Mouse (Mus musculus) forebrain, embryonic 10.5 days (tissue): ENCODE results near the gene AC124502.3. TPM values are rescaled to one million over a fixed set of nuclear protein-coding genes. Genes with fewer than 3 reads are reported as not detected.

Source experiments
- DNase-seq: peaks from one replicate; pipeline ENCODE4 v3.0.0-alpha.2; 2017; ENCODE audit warnings: low spot score; ENCODE audit errors: extremely low spot score
- H3K27ac ChIP-seq: fragments of 300-500 bp; sonication (generic); 2 replicates; pipeline ENCODE4 v1.5.1; 2016; ENCODE audit warnings: mild to moderate bottlenecking
- H3K27me3 ChIP-seq: fragments of 300-500 bp; sonication (generic); 2 replicates; pipeline ENCODE4 v1.6.1; 2016; ENCODE audit warnings: mild to moderate bottlenecking; ENCODE audit not compliant: poor library complexity, severe bottlenecking
- H3K36me3 ChIP-seq: fragments of 300-500 bp; sonication (generic); replicated peaks from 2 replicates; pipeline ENCODE4 v1.6.1; 2016; ENCODE audit warnings: mild to moderate bottlenecking, moderate library complexity
- H3K4me1 ChIP-seq: fragments of 300-500 bp; sonication (generic); 2 replicates; pipeline ENCODE4 v1.6.1; 2016
- H3K4me3 ChIP-seq: fragments of 300-500 bp; sonication (generic); 2 replicates; pipeline ENCODE4 v1.5.1; 2016; ENCODE audit warnings: mild to moderate bottlenecking, moderate library complexity
- H3K9me3 ChIP-seq: fragments of 300-500 bp; sonication (generic); 2 replicates; pipeline ENCODE4 v1.6.1; 2016; ENCODE audit warnings: mild to moderate bottlenecking, moderate library complexity
- WGBS: fragments of 180-500 bp; shearing (Covaris S2); methylation state at CpG from one replicate; pipeline ENCODE4 v1.1.7; 2016; 5-methylcytosine and 5-hydroxymethylcytosine counted together
- polyA plus RNA-seq: library from polyadenylated mRNA; unstranded; fragments of >200 nt; fragmentation: Nextera tagmentation; extraction: Ambion mirVana; gene quantifications from 2 replicates; pipeline ENCODE4 v1.2.1, GENCODE M21; 2016

AC124502.3 gene
- polyA plus RNA-seq, 1 experiment from 2014 or later: 3.6 TPM

- WGBS: 13% methylated on average over 41 of the region's 41 CpGs
- H3K36me3 ChIP-seq: peaks cover 20% of the 10 kb centered on the region
- no peaks in the 10 kb centered on the region for H3K9me3 ChIP-seq
- peaks cover 11% of the 10 kb centered on the region for H3K27me3 ChIP-seq
- H3K4me1 ChIP-seq: peaks cover 57% of the 10 kb centered on the region
- DNase-seq: no peak
- peak overlapping the region; percentile 92 for H3K4me3 ChIP-seq
- H3K27ac ChIP-seq: peak overlapping the region; percentile 94
Measured at GRCm38 (mm10) chr19:5039301-5040114, 817 bp downstream of the AC124502.3 start.

GRCm38 (mm10) chr19:5040862-5041523, 2.3 kb downstream of the AC124502.3 start, which contains the start of gene Brms1:
Gene Brms1, plus strand, starts transcription at chr19:5041354.
- H3K36me3 ChIP-seq: peaks cover 32% of the 10 kb centered on the region
- H3K27me3 ChIP-seq: peaks cover 11% of the 10 kb centered on the region
- 10% methylated on average over 40 of the region's 40 CpGs for WGBS
- peak; percentile 94 for DNase-seq
- H3K4me1 ChIP-seq: peaks cover 56% of the 10 kb centered on the region
- peak within 1 kb of the TSS; percentile 92 for H3K4me3 ChIP-seq
- H3K27ac ChIP-seq: peak within 1 kb of the TSS; percentile 84
- no peaks in the 10 kb centered on the region for H3K9me3 ChIP-seq

GRCm38 (mm10) chr19:5041588-5041987, 2.9 kb downstream of the AC124502.3 start:
- Histone ChIP-seq H3K9me3 (no peaks in the 10 kb centered on the region), H3K27me3 (peaks cover 11% of the 10 kb centered on the region), H3K36me3 (peaks cover 38% of the 10 kb centered on the region), H3K27ac (peak overlapping the region; percentile 84), H3K4me3 (peak overlapping the region; percentile 92), H3K4me1 (peaks cover 53% of the 10 kb centered on the region)
- no peak for DNase-seq
- 3% methylated on average over 16 of the region's 16 CpGs for WGBS

GRCm38 (mm10) chr19:5045531-5045930, 6.8 kb downstream of the AC124502.3 start:
- Histone ChIP-seq H3K4me1 (peaks cover 39% of the 10 kb centered on the region), H3K27ac (no peak overlapping the region), H3K9me3 (no peaks in the 10 kb centered on the region), H3K36me3 (peaks cover 71% of the 10 kb centered on the region), H3K27me3 (peaks cover 7% of the 10 kb centered on the region), H3K4me3 (no peak overlapping the region)
- 79% methylated on average over 4 of the region's 4 CpGs for WGBS
- DNase-seq: no peak

DNA sequence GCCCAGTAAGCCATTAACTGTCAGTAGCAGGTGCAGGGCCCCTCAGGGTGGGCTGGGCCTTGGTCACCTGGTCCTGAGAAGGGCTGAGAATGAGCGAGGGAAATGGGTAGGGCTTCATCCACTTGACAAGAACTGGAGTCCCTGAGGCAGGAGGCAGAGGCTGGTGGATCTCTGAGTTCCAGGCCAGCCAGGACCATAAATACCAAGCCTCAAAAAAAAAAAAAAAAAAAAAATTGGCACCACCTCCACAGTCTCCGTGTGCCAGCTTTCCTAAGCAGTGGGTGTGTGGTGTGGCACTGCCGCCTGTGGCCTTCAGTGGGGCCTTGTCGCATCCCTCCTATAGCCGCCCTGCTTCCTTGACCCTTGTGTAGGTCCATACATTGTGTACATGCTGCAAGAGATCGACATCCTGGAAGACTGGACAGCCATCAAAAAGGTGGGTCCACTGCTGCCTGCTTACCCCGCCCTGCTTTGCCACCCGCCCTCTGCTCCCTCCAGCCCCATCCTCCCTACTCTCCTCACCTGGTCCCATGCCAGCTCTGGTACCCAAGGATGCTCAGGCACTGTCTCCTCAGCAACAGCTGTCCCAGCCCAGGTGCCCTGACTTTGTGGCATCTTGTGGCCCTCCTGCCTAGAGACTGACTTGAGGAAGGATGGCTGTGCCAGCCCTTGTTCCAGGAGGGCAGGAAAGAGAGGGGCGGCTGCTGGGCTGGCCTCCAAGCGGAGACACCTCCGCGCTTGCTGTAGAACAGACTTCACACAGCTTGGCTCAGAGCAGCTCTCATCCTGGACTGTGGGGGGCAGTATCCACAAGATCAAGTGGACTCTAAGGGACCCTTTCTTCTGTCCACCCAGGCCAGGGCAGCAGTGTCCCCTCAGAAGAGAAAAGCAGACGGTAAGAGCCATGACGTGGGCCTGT, 9.7 kb downstream of the AC124502.3 start:
- 86% methylated on average over 14 of the region's 14 CpGs for WGBS
- peaks cover 63% of the 10 kb centered on the region for H3K36me3 ChIP-seq
- H3K27me3 ChIP-seq: peaks cover 35% of the 10 kb centered on the region
- H3K4me3 ChIP-seq: no peak overlapping the region
- no peak for DNase-seq
- H3K9me3 ChIP-seq: no peaks in the 10 kb centered on the region
- H3K4me1 ChIP-seq: peaks cover 39% of the 10 kb centered on the region
- no peak overlapping the region; the same call in 1 of the 2 replicates for H3K27ac ChIP-seq

DNA sequence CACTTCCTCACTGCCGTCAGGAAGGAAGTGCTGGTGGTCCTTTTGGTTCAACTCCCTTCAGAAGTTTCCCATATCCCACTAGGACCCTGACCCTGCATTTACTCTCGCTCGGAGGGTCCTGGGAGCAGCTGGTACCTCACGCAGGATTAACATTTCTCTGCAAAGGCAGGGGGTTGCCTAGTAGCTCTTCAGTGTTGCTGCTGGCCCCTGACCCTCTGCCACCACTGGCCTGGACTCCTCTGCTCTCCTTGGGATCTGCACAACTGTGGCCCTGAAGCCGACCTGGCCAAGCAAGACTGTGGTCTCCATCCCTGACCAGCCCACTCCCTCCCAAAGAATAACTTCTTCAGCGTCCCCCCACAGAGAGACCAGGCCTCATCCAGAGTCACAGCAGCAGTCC, 10.6 kb downstream of the AC124502.3 start:
- H3K36me3 ChIP-seq: peaks cover 53% of the 10 kb centered on the region

GRCm38 (mm10) chr19:5050047-5050905, 11.6 kb downstream of the AC124502.3 start, which contains the start of gene Rin1:
Gene Rin1, plus strand, starts transcription at chr19:5050481.
- peak within 1 kb of the TSS; percentile 37 for H3K4me3 ChIP-seq
- H3K27me3 ChIP-seq: peaks cover 46% of the 10 kb centered on the region
- 15% methylated on average over 14 of the region's 14 CpGs for WGBS
- no peaks in the 10 kb centered on the region for H3K9me3 ChIP-seq
- peak within 1 kb of the TSS; percentile 69 for H3K27ac ChIP-seq
- H3K4me1 ChIP-seq: peaks cover 43% of the 10 kb centered on the region
- peaks cover 46% of the 10 kb centered on the region for H3K36me3 ChIP-seq
- DNase-seq: peak; percentile 66

More for the DNA sequence above, 10.6 kb downstream of the AC124502.3 start:
- Histone ChIP-seq H3K4me1 (peaks cover 43% of the 10 kb centered on the region), H3K4me3 (no peak overlapping the region), H3K27ac (no peak overlapping the region), H3K27me3 (peaks cover 42% of the 10 kb centered on the region), H3K9me3 (no peaks in the 10 kb centered on the region)
- 72% methylated on average over 6 of the region's 6 CpGs for WGBS
- no peak for DNase-seq

GRCm38 (mm10) chr19:5051031-5051430, 12.3 kb downstream of the AC124502.3 start:
- Histone ChIP-seq H3K27me3 (peaks cover 46% of the 10 kb centered on the region), H3K4me3 (peak overlapping the region; percentile 37), H3K9me3 (no peaks in the 10 kb centered on the region), H3K4me1 (peaks cover 44% of the 10 kb centered on the region), H3K27ac (peak overlapping the region; percentile 69), H3K36me3 (peaks cover 39% of the 10 kb centered on the region)
- no peak for DNase-seq
- 8% methylated on average over 17 of the region's 17 CpGs for WGBS

- Histone ChIP-seq H3K4me3 (peak overlapping the region; percentile 37), H3K27ac (peak overlapping the region; percentile 69), H3K4me1 (peaks cover 49% of the 10 kb centered on the region), H3K9me3 (no peaks in the 10 kb centered on the region), H3K36me3 (peaks cover 34% of the 10 kb centered on the region), H3K27me3 (peaks cover 46% of the 10 kb centered on the region)
- WGBS: 30% methylated on average over 3 of the region's 3 CpGs
- no peak for DNase-seq
Measured at GRCm38 (mm10) chr19:5051515-5051914, 12.8 kb downstream of the AC124502.3 start.

DNA sequence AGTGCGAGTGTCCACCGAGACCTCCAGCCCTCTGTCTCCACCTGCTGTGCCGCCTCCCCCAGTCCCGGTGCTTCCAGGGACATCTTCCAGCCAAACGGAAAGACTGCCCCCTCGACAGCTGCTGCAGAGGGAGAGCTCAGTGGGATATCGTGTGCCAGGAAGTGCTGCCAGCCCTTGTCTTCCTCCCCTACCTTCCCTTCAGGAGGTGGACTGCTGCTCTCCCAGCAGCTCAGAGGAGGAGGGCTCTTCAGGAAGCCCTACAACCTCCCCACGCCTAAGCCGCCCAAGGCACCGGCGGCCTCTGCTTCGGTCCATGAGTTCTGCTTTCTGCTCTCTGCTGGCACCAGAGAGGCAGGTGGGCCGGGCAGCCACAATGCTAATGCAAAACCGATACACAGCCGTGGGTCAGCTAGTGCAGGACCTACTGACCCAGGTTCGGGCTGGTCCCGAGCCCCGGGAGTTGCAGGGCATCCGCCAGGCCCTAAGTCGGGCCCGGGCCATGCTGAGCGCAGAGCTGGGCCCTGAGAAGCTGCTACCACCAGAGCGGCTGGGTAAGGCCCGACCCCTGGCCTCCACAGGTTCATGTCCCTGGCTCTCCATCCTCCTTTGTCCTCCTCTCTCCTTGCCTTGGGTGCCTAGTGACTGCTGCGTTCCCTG, 13.6 kb downstream of the AC124502.3 start:
- H3K4me3 ChIP-seq: peak overlapping the region; percentile 15; the same call in 1 of the 2 replicates
- H3K27ac ChIP-seq: peak overlapping the region; percentile 40; the same call in 1 of the 2 replicates
- peaks cover 26% of the 10 kb centered on the region for H3K36me3 ChIP-seq
- H3K9me3 ChIP-seq: no peaks in the 10 kb centered on the region
- H3K4me1 ChIP-seq: peaks cover 55% of the 10 kb centered on the region
- H3K27me3 ChIP-seq: peaks cover 46% of the 10 kb centered on the region
- 32% methylated on average over 25 of the region's 25 CpGs for WGBS
- no peak for DNase-seq

DNA sequence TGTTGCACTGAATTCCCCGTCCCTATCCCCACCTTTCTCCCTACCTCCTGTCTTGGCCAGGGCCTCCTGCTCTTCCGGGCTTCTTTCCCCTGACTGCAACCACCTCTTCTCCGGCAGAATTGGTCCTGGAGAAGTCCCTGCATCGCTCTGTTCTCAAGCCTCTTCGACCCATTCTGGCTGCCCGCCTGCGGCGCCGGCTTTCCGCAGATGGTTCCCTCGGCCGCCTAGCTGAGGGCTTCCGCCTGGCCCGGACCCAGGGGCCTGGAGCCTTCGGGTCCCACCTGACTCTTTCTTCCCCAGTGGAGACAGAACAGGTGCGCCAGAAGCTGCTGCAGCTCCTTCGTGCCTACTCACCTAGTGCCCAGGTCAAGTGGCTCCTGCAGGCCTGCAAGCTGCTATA, 14.2 kb downstream of the AC124502.3 start:
- WGBS: 59% methylated on average over 17 of the region's 17 CpGs
- H3K36me3 ChIP-seq: peaks cover 21% of the 10 kb centered on the region
- no peak overlapping the region for H3K4me3 ChIP-seq
- 0 out of 2 replicates have a peak overlapping the region, but pooled peaks have one; percentile 40 for H3K27ac ChIP-seq
- peaks cover 58% of the 10 kb centered on the region for H3K4me1 ChIP-seq
- no peaks in the 10 kb centered on the region for H3K9me3 ChIP-seq
- no peak for DNase-seq
- peaks cover 49% of the 10 kb centered on the region for H3K27me3 ChIP-seq
